Mouse (Mus musculus) forebrain, embryonic 15.5 days (tissue): ENCODE data around the gene Foxr2. TPM values are rescaled to one million over a fixed set of nuclear protein-coding genes. Genes with fewer than 3 reads are reported as not detected.

ENCODE experiments used
- ATAC-seq: fragments of 200-750 bp; cut with Nextera tagmentation; replicated peaks from 2 replicates; pipeline ENCODE4 v1.8.0; 2017; ENCODE audit warnings: mild to moderate bottlenecking, moderate TSS enrichment, moderate library complexity
- H3K27ac ChIP-seq: fragments of 300-500 bp; sonication (generic); replicated peaks from 2 replicates; pipeline ENCODE4 v1.5.1; 2015; ENCODE audit warnings: mild to moderate bottlenecking, inconsistent platforms
- H3K27me3 ChIP-seq: fragments of 300-500 bp; sonication (generic); 2 replicates; pipeline ENCODE4 v1.6.1; 2015; ENCODE audit warnings: inconsistent platforms
- H3K36me3 ChIP-seq: fragments of 300-500 bp; sonication (generic); 2 replicates; pipeline ENCODE4 v1.6.1; 2015; ENCODE audit warnings: mild to moderate bottlenecking, inconsistent platforms
- H3K4me1 ChIP-seq: fragments of 300-500 bp; sonication (generic); 2 replicates; pipeline ENCODE4 v1.6.1; 2015; ENCODE audit warnings: inconsistent platforms
- H3K4me2 ChIP-seq: fragments of 300-500 bp; sonication (generic); replicated peaks from 2 replicates; pipeline ENCODE4 v1.6.1; 2015; ENCODE audit warnings: mild to moderate bottlenecking, inconsistent platforms
- H3K4me3 ChIP-seq: fragments of 300-500 bp; sonication (generic); 2 replicates; pipeline ENCODE4 v1.5.1; 2015; ENCODE audit warnings: mild to moderate bottlenecking, inconsistent platforms
- H3K9ac ChIP-seq: fragments of 300-500 bp; sonication (generic); replicated peaks from 2 replicates; pipeline ENCODE4 v1.6.1; 2015; ENCODE audit warnings: mild to moderate bottlenecking, inconsistent platforms
- H3K9me3 ChIP-seq: fragments of 300-500 bp; sonication (generic); 2 replicates; pipeline ENCODE4 v1.6.1; 2016; ENCODE audit warnings: inconsistent platforms
- WGBS: fragments of 180-500 bp; shearing (Covaris S2); methylation state at CpG from one replicate; pipeline ENCODE4 v1.1.7; 2015; ENCODE audit warnings: mixed read lengths; 5-methylcytosine and 5-hydroxymethylcytosine counted together
- polyA plus RNA-seq: library from polyadenylated mRNA; unstranded; fragments of >200 nt; fragmentation: Nextera tagmentation; extraction: Ambion mirVana; gene quantifications from 2 replicates; pipeline ENCODE4 v1.2.1, GENCODE M21; 2015

Foxr2 gene
- polyA plus RNA-seq = 0.28 and 0.75 TPM in 2 replicates

GRCm38 (mm10) chrX:153118486-153118885 lies at the start of gene Foxr2:
Gene Foxr2 (plus strand): TSS chrX:153118786.
- H3K4me1 ChIP-seq = no peaks in the 10 kb centered on the region
- no peak for ATAC-seq
- no peak within 1 kb of the TSS for H3K4me3 ChIP-seq
- no peak within 1 kb of the TSS for H3K27ac ChIP-seq
- H3K9ac ChIP-seq = no peak within 1 kb of the TSS
- 16% methylated on average over 2 of the region's 3 CpGs for WGBS
- no peaks in the 10 kb centered on the region for H3K9me3 ChIP-seq
- no peaks in the 10 kb centered on the region for H3K36me3 ChIP-seq
- no peak within 1 kb of the TSS for H3K4me2 ChIP-seq
- H3K27me3 ChIP-seq = no peaks in the 10 kb centered on the region

GRCm38 (mm10) chrX:153119013-153119412 lies 427 bp downstream of the Foxr2 start:
- no peaks in the 10 kb centered on the region for H3K27me3 ChIP-seq
- 48% methylated on average over 2 of the region's 2 CpGs for WGBS
- no peak overlapping the region for H3K9ac ChIP-seq
- no peaks in the 10 kb centered on the region for H3K36me3 ChIP-seq
- ATAC-seq = no peak
- H3K9me3 ChIP-seq = no peaks in the 10 kb centered on the region
- no peak overlapping the region for H3K4me2 ChIP-seq
- no peak overlapping the region for H3K4me3 ChIP-seq
- no peak overlapping the region for H3K27ac ChIP-seq
- H3K4me1 ChIP-seq = no peaks in the 10 kb centered on the region

DNA sequence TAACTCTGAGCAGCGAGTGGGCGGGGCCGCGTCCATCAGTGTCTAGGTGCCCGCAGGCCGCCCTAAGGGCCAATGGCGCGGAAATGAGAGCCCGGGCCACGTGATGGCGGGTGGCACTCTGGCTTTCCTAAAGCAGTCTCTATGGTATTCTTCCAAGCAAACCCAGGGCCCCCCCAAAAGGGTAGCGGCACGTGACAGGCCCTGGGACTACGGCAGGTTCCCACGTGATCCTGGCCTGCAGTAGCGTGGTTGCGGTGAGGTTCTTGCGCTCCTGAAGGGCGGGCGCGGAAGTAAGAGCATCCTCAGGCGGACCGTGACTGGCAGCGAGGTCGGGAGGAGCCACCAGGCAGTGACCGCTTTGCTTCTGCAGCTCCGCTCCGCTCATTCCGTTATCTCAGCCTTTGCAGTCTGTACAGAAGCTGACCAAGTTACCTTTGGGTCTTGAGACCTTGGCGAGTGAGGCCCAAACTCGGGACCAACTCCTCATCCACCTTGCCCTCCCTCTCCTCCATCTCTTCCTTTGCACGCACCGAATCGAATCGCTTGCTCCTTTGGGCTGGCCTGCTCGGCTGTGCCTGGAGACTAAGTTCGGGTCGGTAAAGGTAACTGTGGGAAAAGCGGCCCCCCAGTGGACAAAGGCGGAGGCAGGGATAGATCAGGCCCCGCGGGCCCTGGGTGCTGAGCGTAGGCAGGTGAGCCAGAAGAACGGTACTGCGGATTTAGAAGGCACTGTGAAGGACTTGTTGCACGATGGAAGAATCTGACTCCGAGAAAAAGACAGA lies 21.3 kb downstream of the Foxr2 start, which contains the start of gene Rragb:
Rragb (plus strand) TSS at position 248 of the 782 bp plus-strand sequence.
- Histone ChIP-seq H3K9ac (peak within 1 kb of the TSS; percentile 54), H3K27me3 (no peaks in the 10 kb centered on the region), H3K27ac (peak within 1 kb of the TSS; percentile 65), H3K9me3 (no peaks in the 10 kb centered on the region), H3K4me1 (no peaks in the 10 kb centered on the region), H3K36me3 (no peaks in the 10 kb centered on the region), H3K4me2 (peak within 1 kb of the TSS; percentile 61), H3K4me3 (peak within 1 kb of the TSS; percentile 58)
- WGBS = 21% methylated on average over 47 of the region's 47 CpGs
- ATAC-seq = peak; percentile 98

GRCm38 (mm10) chrX:153142656-153143055 lies 24.1 kb downstream of the Foxr2 start:
- Histone ChIP-seq H3K27me3 (no peaks in the 10 kb centered on the region), H3K4me2 (no peak overlapping the region), H3K9ac (no peak overlapping the region), H3K4me3 (no peak overlapping the region), H3K36me3 (no peaks in the 10 kb centered on the region), H3K9me3 (no peaks in the 10 kb centered on the region), H3K27ac (no peak overlapping the region), H3K4me1 (no peaks in the 10 kb centered on the region)
- 48% methylated on average over 3 of the region's 3 CpGs for WGBS
- ATAC-seq = no peak

DNA sequence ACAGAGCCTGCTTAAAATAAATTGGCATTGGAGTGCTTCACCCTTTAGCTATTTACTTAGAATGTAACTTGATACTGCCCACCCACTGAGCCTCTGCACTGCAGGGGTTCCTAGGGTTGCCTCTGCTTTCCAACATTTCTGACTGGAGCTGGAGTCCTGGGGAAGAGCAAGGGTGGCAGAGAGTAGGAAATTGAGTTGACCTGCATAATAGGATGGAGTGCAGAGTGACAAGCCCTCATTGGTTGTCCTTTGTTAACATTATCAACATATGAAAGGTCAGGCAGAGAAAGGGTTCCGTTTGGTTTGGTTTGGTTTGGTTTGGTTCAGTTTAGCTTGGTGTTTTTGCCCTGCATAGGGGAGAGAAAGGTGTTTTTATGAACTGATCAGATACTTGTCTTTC lies 33.2 kb downstream of the Foxr2 start:
- WGBS = 19% methylated on average over 1 of the region's 1 CpGs
- no peak for ATAC-seq
- no peak overlapping the region for H3K4me2 ChIP-seq
- no peak overlapping the region for H3K4me3 ChIP-seq
- H3K27ac ChIP-seq = no peak overlapping the region
- no peaks in the 10 kb centered on the region for H3K4me1 ChIP-seq
- no peak overlapping the region for H3K9ac ChIP-seq
- no peaks in the 10 kb centered on the region for H3K27me3 ChIP-seq
- H3K9me3 ChIP-seq = no peaks in the 10 kb centered on the region
- H3K36me3 ChIP-seq = no peaks in the 10 kb centered on the region

- no peak overlapping the region for H3K4me2 ChIP-seq
- no peak overlapping the region for H3K9ac ChIP-seq
- WGBS = 53% methylated on average over 3 of the region's 3 CpGs
- H3K4me3 ChIP-seq = no peak overlapping the region
- no peaks in the 10 kb centered on the region for H3K36me3 ChIP-seq
- H3K27ac ChIP-seq = no peak overlapping the region
- ATAC-seq = no peak
- no peaks in the 10 kb centered on the region for H3K9me3 ChIP-seq
- no peaks in the 10 kb centered on the region for H3K27me3 ChIP-seq
- H3K4me1 ChIP-seq = no peaks in the 10 kb centered on the region
These were observed 36.7 kb downstream of the Foxr2 start for GRCm38 (mm10) chrX:153155322-153155721.

DNA sequence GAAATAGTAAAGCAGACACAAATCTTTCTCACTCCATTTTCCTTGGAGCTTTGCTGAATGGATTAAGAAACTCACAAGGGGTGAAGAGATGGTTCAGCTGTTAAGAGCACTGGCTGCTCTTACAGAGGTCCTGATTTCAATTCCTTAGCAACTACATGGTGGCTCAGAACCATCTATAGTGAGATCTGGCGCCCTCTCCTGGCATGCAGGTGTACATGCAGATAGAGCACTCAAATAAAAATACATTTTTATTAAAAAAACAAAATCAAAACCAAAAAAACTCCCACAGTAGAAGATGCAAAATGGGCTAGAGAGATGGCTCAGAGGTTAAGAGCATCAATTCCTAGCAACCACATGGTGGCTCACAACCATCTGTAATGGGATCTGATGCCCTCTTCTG lies 56.2 kb downstream of the Foxr2 start:
- no peak for ATAC-seq
- Histone ChIP-seq H3K27me3 (no peaks in the 10 kb centered on the region), H3K9me3 (no peaks in the 10 kb centered on the region), H3K9ac (no peak overlapping the region), H3K4me2 (no peak overlapping the region), H3K27ac (no peak overlapping the region), H3K4me1 (no peaks in the 10 kb centered on the region), H3K4me3 (no peak overlapping the region), H3K36me3 (no peaks in the 10 kb centered on the region)
- WGBS = 12% methylated on average over 1 of the region's 1 CpGs

GRCm38 (mm10) chrX:153182221-153182620 lies 63.6 kb downstream of the Foxr2 start:
- no peaks in the 10 kb centered on the region for H3K4me1 ChIP-seq
- H3K27ac ChIP-seq = no peak overlapping the region
- no peaks in the 10 kb centered on the region for H3K9me3 ChIP-seq
- H3K4me2 ChIP-seq = no peak overlapping the region
- WGBS = 95% methylated on average over 2 of the region's 2 CpGs
- H3K9ac ChIP-seq = no peak overlapping the region
- H3K4me3 ChIP-seq = no peak overlapping the region
- H3K36me3 ChIP-seq = no peaks in the 10 kb centered on the region
- no peak for ATAC-seq
- H3K27me3 ChIP-seq = no peaks in the 10 kb centered on the region

Other genes with a start within 250 kb of the Foxr2 start
- gene Usp51, start 112.3 kb upstream of the Foxr2 start, polyA plus RNA-seq = 2.2 and 2.6 TPM in 2 replicates
- gene Mageh1, start 81.2 kb upstream of the Foxr2 start, polyA plus RNA-seq = 88.7 and 96.5 TPM in 2 replicates
- gene Rragb, start 21.2 kb downstream of the Foxr2 start, polyA plus RNA-seq = 6.1 and 7.1 TPM in 2 replicates
- 4.8 and 5.1 TPM in 2 replicates for gene Klf8, start 118.7 kb downstream of the Foxr2 start, polyA plus RNA-seq